20 mouse cellular contexts compared by ENCODE assay signal in genomic region chr4:46589946-46590684, GRCm38 (mm10). TPM values are rescaled to one million over a fixed set of nuclear protein-coding genes. Genes with fewer than 3 reads are reported as not detected.
DNase-seq lines count a peak whose midpoint lies in the region; ATAC-seq and TF ChIP-seq lines count a peak whose summit lies in the region.
"Had no signal": no experiment of that assay in that cellular context is flagged by ENCODE, and none has a peak within 500 bp of the region (broad histone marks: within the 10 kb centered on the region; RNA-seq: fewer than 3 reads in every experiment).

No protein-coding gene starts in this region.

- in situ Hi-C loops in CH12.LX (cut with MboI; ENCODE audit: low pct_ligation_motif_present, low pct_unique_long_range_greater_than_20kb, low sequenced_read_pairs), result loop anchor here (5.0 kb wide), 1 partner anchor 43 kb away; no protein-coding TSS in a partner anchor

- no peak overlapping the region for H3K27ac ChIP-seq in liver, embryonic 12.5 days
- H3K27ac ChIP-seq in liver, embryonic 11.5 days (ENCODE audit: low read depth, low read length), result no peak overlapping the region
- peak overlapping the region; percentile 49 for H3K27ac ChIP-seq in CH12.LX (ENCODE audit: insufficient read depth, low read depth)
- H3K27ac ChIP-seq in embryonic facial prominence, embryonic 10.5 days (replicated peaks), result 0 out of 2 replicates have a peak overlapping the region, but pooled peaks have one; percentile 6
- H3K27ac ChIP-seq in hindbrain, embryonic 12.5 days, result no peak overlapping the region
- H3K27ac ChIP-seq: embryonic facial prominence, embryonic 15.5 days; forebrain, embryonic 10.5 days; heart, embryonic 15.5 days; hindbrain, embryonic 13.5 days; limb, embryonic 13.5 days; midbrain, embryonic 10.5 days; neural tube, embryonic 12.5 days; stomach, postnatal 0 days had no signal

- TF ChIP-seq RAD21 in CH12.LX (IDR thresholded peaks at IDR 0.05; ENCODE audit: low read depth, low read length), result no peak

- H3K36me3 ChIP-seq in liver, embryonic 12.5 days, result no peaks in the 10 kb centered on the region
- H3K36me3 ChIP-seq in liver, embryonic 11.5 days (ENCODE audit: control insufficient read depth, insufficient read depth, low read length), result no peaks in the 10 kb centered on the region
- peaks cover 38 to 48% of the 10 kb centered on the region in 2 experiments for H3K36me3 ChIP-seq in CH12.LX (replicated peaks in 1 of 2; ENCODE audit: control insufficient read depth in 1 of 2, insufficient read depth in 1 of 2, low read length in 1 of 2)
- no peaks in the 10 kb centered on the region for H3K36me3 ChIP-seq in embryonic facial prominence, embryonic 10.5 days (replicated peaks)
- no peaks in the 10 kb centered on the region for H3K36me3 ChIP-seq in hindbrain, embryonic 12.5 days
- H3K36me3 ChIP-seq: embryonic facial prominence, embryonic 15.5 days; forebrain, embryonic 10.5 days; heart, embryonic 15.5 days; hindbrain, embryonic 13.5 days; intestine, embryonic 15.5 days; limb, embryonic 13.5 days; midbrain, embryonic 10.5 days; neural tube, embryonic 12.5 days had no signal

- H3K4me3 ChIP-seq in liver, embryonic 12.5 days, result no peak overlapping the region
- no peak overlapping the region for H3K4me3 ChIP-seq in liver, embryonic 11.5 days (ENCODE audit: low read depth, low read length)
- no peak overlapping the region for H3K4me3 ChIP-seq in CH12.LX (replicated peaks in 1 of 3; ENCODE audit: low read depth in 2 of 3, low read length in 2 of 3, poor library complexity in 1 of 3)
- no peak overlapping the region for H3K4me3 ChIP-seq in embryonic facial prominence, embryonic 10.5 days
- no peak overlapping the region for H3K4me3 ChIP-seq in hindbrain, embryonic 12.5 days
- H3K4me3 ChIP-seq: embryonic facial prominence, embryonic 15.5 days; forebrain, embryonic 10.5 days; heart, embryonic 15.5 days; hindbrain, embryonic 13.5 days; intestine, embryonic 15.5 days; limb, embryonic 13.5 days; midbrain, embryonic 10.5 days; neural tube, embryonic 12.5 days had no signal

- H3K4me1 ChIP-seq in liver, embryonic 12.5 days, result peaks cover 50% of the 10 kb centered on the region
- H3K4me1 ChIP-seq in liver, embryonic 11.5 days (replicated peaks; ENCODE audit: control insufficient read depth, insufficient read depth, low read length), result peaks cover 21% of the 10 kb centered on the region
- H3K4me1 ChIP-seq in CH12.LX (ENCODE audit: control insufficient read depth in 1 of 2, insufficient read depth in 2 of 2), result peaks cover 63 to 88% of the 10 kb centered on the region in 2 experiments
- peaks cover 14% of the 10 kb centered on the region for H3K4me1 ChIP-seq in embryonic facial prominence, embryonic 10.5 days
- 0 out of 2 replicates have a peak, but pooled peaks cover 6% of the 10 kb centered on the region for H3K4me1 ChIP-seq in hindbrain, embryonic 12.5 days
- H3K4me1 ChIP-seq: embryonic facial prominence, embryonic 15.5 days; limb, embryonic 13.5 days; neural tube, embryonic 12.5 days had no signal

- H3K9me3 ChIP-seq in liver, embryonic 12.5 days (replicated peaks), result no peaks in the 10 kb centered on the region
- H3K9me3 ChIP-seq in liver, embryonic 11.5 days (ENCODE audit: control insufficient read depth, low read length), result no peaks in the 10 kb centered on the region
- H3K9me3 ChIP-seq in CH12.LX (replicated peaks; ENCODE audit: low read length), result no peaks in the 10 kb centered on the region
- no peaks in the 10 kb centered on the region for H3K9me3 ChIP-seq in embryonic facial prominence, embryonic 10.5 days
- no peaks in the 10 kb centered on the region for H3K9me3 ChIP-seq in hindbrain, embryonic 12.5 days (replicated peaks)
- H3K9me3 ChIP-seq: embryonic facial prominence, embryonic 15.5 days; forebrain, embryonic 10.5 days; heart, embryonic 15.5 days; hindbrain, embryonic 13.5 days; intestine, embryonic 15.5 days; limb, embryonic 13.5 days; midbrain, embryonic 10.5 days; neural tube, embryonic 12.5 days had no signal

- dilution Hi-C loops in CH12.LX (cut with MboI; ENCODE audit: extremely low pct_ligation_motif_present, extremely low pct_unique_long_range_greater_than_20kb, low sequenced_read_pairs), result no loop called here

- peak; percentile 1 for DNase-seq in gastrocnemius, postnatal 10 days
- no peak for DNase-seq in gastrocnemius, adult 18-20 months (ENCODE audit: low spot score)
- DNase-seq in liver, embryonic 11.5 days (ENCODE audit: low spot score), result no peak
- DNase-seq in CH12.LX (ENCODE audit: extremely low read depth), result no peak
- no peak for DNase-seq in embryonic facial prominence, embryonic 10.5 days (ENCODE audit: low spot score)
- DNase-seq: adrenal gland, adult 2 months; heart, adult 18-20 months; kidney, postnatal 25 days; layer of hippocampus, adult 9-11 months had no signal

- no peak for TF ChIP-seq POLR2A in CH12.LX (IDR thresholded peaks at IDR 0.05; ENCODE audit: low read depth, low read length)

- no peak overlapping the region for H3K9ac ChIP-seq in liver, embryonic 12.5 days
- no peak overlapping the region for H3K9ac ChIP-seq in liver, embryonic 11.5 days (ENCODE audit: low read depth, low read length)
- H3K9ac ChIP-seq in CH12.LX (ENCODE audit: insufficient read depth, low read depth), result peak overlapping the region; percentile 17; the same call in 1 of the 2 replicates
- H3K9ac ChIP-seq in hindbrain, embryonic 12.5 days, result no peak overlapping the region
- H3K9ac ChIP-seq: embryonic facial prominence, embryonic 15.5 days; heart, embryonic 15.5 days; hindbrain, embryonic 13.5 days; intestine, embryonic 15.5 days; limb, embryonic 13.5 days; neural tube, embryonic 12.5 days had no signal

- H3K4me2 ChIP-seq in liver, embryonic 12.5 days, result no peak overlapping the region
- H3K4me2 ChIP-seq in liver, embryonic 11.5 days, result no peak overlapping the region
- peak overlapping the region; percentile 7; the same call in 1 of the 2 replicates for H3K4me2 ChIP-seq in CH12.LX (ENCODE audit: insufficient read depth, low read depth, poor library complexity, severe bottlenecking)
- H3K4me2 ChIP-seq in hindbrain, embryonic 12.5 days (replicated peaks), result no peak overlapping the region
- H3K4me2 ChIP-seq: embryonic facial prominence, embryonic 15.5 days; heart, embryonic 15.5 days; hindbrain, embryonic 13.5 days; intestine, embryonic 15.5 days; limb, embryonic 13.5 days; neural tube, embryonic 12.5 days had no signal

- peak; percentile 3; the same call in 1 of the 2 replicates for ATAC-seq in liver, embryonic 12.5 days
- no peak for ATAC-seq in liver, embryonic 11.5 days (replicated peaks; ENCODE audit: low FRiP score)
- ATAC-seq in hindbrain, embryonic 12.5 days (ENCODE audit: low FRiP score), result no peak
- ATAC-seq: intestine, embryonic 15.5 days had no signal

- peaks cover 8% of the 10 kb centered on the region; the same call in 1 of the 2 replicates for H3K27me3 ChIP-seq in liver, embryonic 12.5 days (replicated peaks)
- no peaks in the 10 kb centered on the region for H3K27me3 ChIP-seq in liver, embryonic 11.5 days (replicated peaks; ENCODE audit: control insufficient read depth, insufficient read depth, low read length)
- no peaks in the 10 kb centered on the region for H3K27me3 ChIP-seq in CH12.LX (replicated peaks)
- 0 out of 2 replicates have a peak, but pooled peaks cover 2% of the 10 kb centered on the region for H3K27me3 ChIP-seq in embryonic facial prominence, embryonic 10.5 days (replicated peaks; ENCODE audit: low read depth, poor library complexity, severe bottlenecking)
- no peaks in the 10 kb centered on the region for H3K27me3 ChIP-seq in hindbrain, embryonic 12.5 days
- H3K27me3 ChIP-seq: embryonic facial prominence, embryonic 15.5 days; heart, embryonic 15.5 days; hindbrain, embryonic 13.5 days; intestine, embryonic 15.5 days; limb, embryonic 13.5 days; neural tube, embryonic 12.5 days had no signal

- WGBS in liver, embryonic 12.5 days (ENCODE audit: insufficient replicate concordance), result 49% methylated on average over 5 of the region's 5 CpGs
- 60% methylated on average over 5 of the region's 5 CpGs for WGBS in liver, embryonic 11.5 days
- 73% methylated on average over 5 of the region's 5 CpGs for WGBS in embryonic facial prominence, embryonic 10.5 days
- WGBS in hindbrain, embryonic 12.5 days, result 70% methylated on average over 5 of the region's 5 CpGs

- no peak for TF ChIP-seq EP300 in CH12.LX (IDR thresholded peaks at IDR 0.05; ENCODE audit: low read length)

- H3K79me2 ChIP-seq in CH12.LX (replicated peaks; ENCODE audit: control insufficient read depth, extremely low read depth, insufficient read depth, poor library complexity, severe bottlenecking), result peaks cover 92% of the 10 kb centered on the region

- no peak for TF ChIP-seq CTCF in CH12.LX (conservative IDR thresholded peaks at IDR 0.05 in 1 of 2, IDR thresholded peaks at IDR 0.05 in 1 of 2; ENCODE audit: low read depth in 2 of 2, low read length in 2 of 2)

RNA-seq across cellular contexts. Expression of gene Coro2a, which starts 11.9 kb away (rescaled TPM):
- under 1 TPM; 0.40 to 0.52 TPM for total RNA-seq in gastrocnemius, postnatal 10 days (2021)
- under 1 TPM; 0.11 to 0.26 TPM for total RNA-seq in gastrocnemius, adult 18-20 months (2021)
- 4.9 and 5.2 TPM in 2 replicates for polyA plus RNA-seq in liver, embryonic 12.5 days (2016; fragmentation: Nextera tagmentation; extraction: Ambion mirVana)
- polyA plus RNA-seq in liver, embryonic 11.5 days (2014; fragmentation: Nextera tagmentation; extraction: Ambion mirVana), result 4.8 and 5.7 TPM in 2 replicates
- total RNA-seq in CH12.LX (2012; rRNA removed), result 71.4 and 129 TPM in 2 replicates
- total RNA-seq in CH12.LX (2014; rRNA removed), result 23.3 and 24.6 TPM in 2 replicates
- 152 and 223 TPM in 2 replicates for polyA plus RNA-seq in CH12.LX (2012; ENCODE audit: insufficient read length, low read depth)
- polyA plus RNA-seq in embryonic facial prominence, embryonic 10.5 days (2016; fragmentation: Nextera tagmentation; extraction: Ambion mirVana), result 7.1 and 8.5 TPM in 2 replicates
- polyA plus RNA-seq in hindbrain, embryonic 12.5 days (2016; fragmentation: Nextera tagmentation; extraction: Ambion mirVana), result 7.0 and 7.4 TPM in 2 replicates

RNA-seq across cellular contexts. Expression of gene Trim14, which starts 54.2 kb away (rescaled TPM):
- under 1 TPM; 0.63 to 0.93 TPM for total RNA-seq in gastrocnemius, postnatal 10 days (2021)
- total RNA-seq in gastrocnemius, adult 18-20 months (2021), result under 1 TPM; 0.50 to 0.76 TPM
- polyA plus RNA-seq in liver, embryonic 12.5 days (2016; fragmentation: Nextera tagmentation; extraction: Ambion mirVana), result 8.5 and 8.9 TPM in 2 replicates
- polyA plus RNA-seq in liver, embryonic 11.5 days (2014; fragmentation: Nextera tagmentation; extraction: Ambion mirVana), result 13.9 and 15.6 TPM in 2 replicates
- 24.4 and 26.5 TPM in 2 replicates for total RNA-seq in CH12.LX (2012; rRNA removed)
- 11.6 and 13.8 TPM in 2 replicates for total RNA-seq in CH12.LX (2014; rRNA removed)
- 26.0 and 35.4 TPM in 2 replicates for polyA plus RNA-seq in CH12.LX (2012; ENCODE audit: insufficient read length, low read depth)
- 0.59 and 0.64 TPM in 2 replicates for polyA plus RNA-seq in embryonic facial prominence, embryonic 10.5 days (2016; fragmentation: Nextera tagmentation; extraction: Ambion mirVana)
- polyA plus RNA-seq in hindbrain, embryonic 12.5 days (2016; fragmentation: Nextera tagmentation; extraction: Ambion mirVana), result 0.95 and 1.7 TPM in 2 replicates

RNA-seq across cellular contexts. Expression of gene Tbc1d2, which starts 59.9 kb away (rescaled TPM):
- total RNA-seq in gastrocnemius, postnatal 10 days (2021), result 1 to 10 TPM; 1.6 to 1.8 TPM
- total RNA-seq in gastrocnemius, adult 18-20 months (2021), result under 1 TPM; 0.39 to 0.83 TPM
- 0.57 and 0.62 TPM in 2 replicates for polyA plus RNA-seq in liver, embryonic 12.5 days (2016; fragmentation: Nextera tagmentation; extraction: Ambion mirVana)
- polyA plus RNA-seq in liver, embryonic 11.5 days (2014; fragmentation: Nextera tagmentation; extraction: Ambion mirVana), result 0.58 and 0.70 TPM in 2 replicates
- total RNA-seq in CH12.LX (2012; rRNA removed) (0.59 and 1.1 TPM in 2 replicates), CH12.LX (2014; rRNA removed) (0.12 TPM in 2 replicates)
- polyA plus RNA-seq in CH12.LX (2012; ENCODE audit: insufficient read length, low read depth), result 0.27 and 0.29 TPM in 2 replicates
- 2.3 TPM in 2 replicates for polyA plus RNA-seq in embryonic facial prominence, embryonic 10.5 days (2016; fragmentation: Nextera tagmentation; extraction: Ambion mirVana)
- polyA plus RNA-seq in hindbrain, embryonic 12.5 days (2016; fragmentation: Nextera tagmentation; extraction: Ambion mirVana), result 1.4 and 1.5 TPM in 2 replicates

Comparison
In these comparisons a context has a peak if more than half of its experiments do, and no peak if none do; other contexts are left out.
1. H3K27ac ChIP-seq: peak in CH12.LX (single experiment) and embryonic facial prominence, embryonic 10.5 days (single experiment); none in liver, embryonic 12.5 days (single experiment), liver, embryonic 11.5 days (single experiment) and hindbrain, embryonic 12.5 days (single experiment).
2. RNA of gene Coro2a, which starts 11.9 kb away (polyA plus RNA-seq): 152 to 223 TPM in CH12.LX; 7.1 to 8.5 TPM in embryonic facial prominence, embryonic 10.5 days, 7.0 to 7.4 TPM in hindbrain, embryonic 12.5 days, 4.9 to 5.2 TPM in liver, embryonic 12.5 days and 4.8 to 5.7 TPM in liver, embryonic 11.5 days; every median in the first group is over 10 times any median in the second.